Mouse (Mus musculus): Measurements from ENCODE around the gene Sec24a. TPM values are rescaled to one million over a fixed set of nuclear protein-coding genes. Genes with fewer than 3 reads are reported as not detected.

Sec24a gene
- total RNA-seq (2023) = 10 to 100 TPM; 15.1 to 15.6 TPM

DNA sequence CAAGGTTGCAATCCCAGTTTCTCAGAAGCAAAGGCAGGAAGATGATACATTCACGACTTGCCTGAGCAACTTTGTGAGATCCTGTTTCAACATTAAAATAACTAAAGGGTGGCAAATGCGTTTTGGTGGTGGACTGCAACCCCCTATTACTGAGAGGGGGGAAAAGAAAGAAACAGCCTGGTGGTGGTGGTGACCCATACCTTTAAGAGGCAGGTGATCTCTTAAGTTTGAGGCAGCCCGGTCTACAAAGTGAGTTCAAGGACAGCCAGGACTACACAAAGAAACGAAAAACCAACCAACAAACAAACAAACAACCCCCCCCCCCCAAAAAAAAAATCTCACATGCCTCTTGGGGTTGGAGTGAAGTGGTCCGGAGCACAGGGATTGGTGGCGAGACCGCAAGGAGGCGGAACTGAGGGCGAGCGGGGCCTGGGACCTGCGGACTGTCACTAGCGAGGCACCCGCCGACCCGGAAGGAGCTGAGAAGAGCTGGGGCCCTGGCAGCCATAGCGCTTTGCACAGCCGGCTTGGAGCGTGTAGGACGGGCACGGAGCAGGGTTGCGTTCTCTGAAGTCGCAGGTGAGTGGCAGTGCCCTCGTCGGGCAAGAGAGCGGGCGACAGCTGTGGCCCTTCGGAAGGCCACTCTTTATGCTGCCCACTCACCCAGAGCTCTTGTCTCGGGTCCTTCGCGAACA is at the start of gene Sec24a, which contains the start of gene Sar1b:
Sec24a (minus strand) TSS at position 422 of the 695 bp plus-strand sequence.
Sar1b (plus strand) TSS at position 475 of the 695 bp plus-strand sequence.

DNA sequence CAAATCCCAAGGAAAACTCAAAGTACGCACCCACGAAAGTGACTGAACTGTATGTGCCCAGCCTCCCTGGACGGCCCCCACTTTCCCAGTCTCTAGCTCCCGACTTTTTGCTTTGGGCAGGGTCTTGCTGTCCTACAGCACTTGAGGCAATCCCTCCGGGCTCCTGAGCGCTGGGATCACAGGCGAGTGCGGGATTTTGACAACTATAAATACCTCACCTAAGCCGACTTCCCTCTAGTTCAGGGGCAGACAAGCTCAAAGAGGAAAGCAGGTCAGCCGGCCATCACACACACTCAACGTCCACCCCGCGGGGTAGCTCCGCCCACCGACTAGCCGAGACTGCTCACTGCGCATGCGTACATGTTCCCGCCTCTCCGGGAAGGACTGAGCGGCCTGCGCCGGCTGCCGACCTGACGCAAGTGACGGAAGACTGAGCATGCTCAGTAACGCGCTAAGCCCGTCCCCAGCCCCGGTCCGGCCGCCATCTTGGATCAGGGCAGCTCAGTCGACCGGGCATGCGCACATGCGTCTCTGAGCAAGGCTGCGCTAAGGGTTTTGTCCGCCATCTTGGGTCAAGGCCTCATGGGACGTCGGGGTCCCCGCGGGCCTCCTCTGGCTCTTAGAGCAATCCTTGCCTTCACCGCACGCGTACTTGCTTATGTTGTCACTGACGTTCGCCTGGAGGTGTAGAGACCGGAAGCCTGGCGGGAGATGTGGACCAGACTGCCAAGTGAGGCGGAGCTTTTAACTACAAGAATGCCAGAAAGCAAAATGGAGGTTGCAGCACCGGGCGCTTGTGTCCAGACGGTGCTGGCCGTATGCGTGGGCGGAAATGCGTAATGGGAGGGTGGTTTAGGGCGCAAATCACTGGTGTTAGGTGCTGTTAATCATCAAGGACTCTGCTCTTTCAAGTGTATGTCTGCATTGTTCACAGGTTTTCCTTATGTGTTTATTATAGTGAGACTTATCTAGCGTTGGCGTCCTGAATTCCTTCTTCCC is 74.8 kb downstream of the Sec24a start, which contains the start of gene 0610009B22Rik:
0610009B22Rik (minus strand) TSS at position 545 of the 999 bp plus-strand sequence.

DNA sequence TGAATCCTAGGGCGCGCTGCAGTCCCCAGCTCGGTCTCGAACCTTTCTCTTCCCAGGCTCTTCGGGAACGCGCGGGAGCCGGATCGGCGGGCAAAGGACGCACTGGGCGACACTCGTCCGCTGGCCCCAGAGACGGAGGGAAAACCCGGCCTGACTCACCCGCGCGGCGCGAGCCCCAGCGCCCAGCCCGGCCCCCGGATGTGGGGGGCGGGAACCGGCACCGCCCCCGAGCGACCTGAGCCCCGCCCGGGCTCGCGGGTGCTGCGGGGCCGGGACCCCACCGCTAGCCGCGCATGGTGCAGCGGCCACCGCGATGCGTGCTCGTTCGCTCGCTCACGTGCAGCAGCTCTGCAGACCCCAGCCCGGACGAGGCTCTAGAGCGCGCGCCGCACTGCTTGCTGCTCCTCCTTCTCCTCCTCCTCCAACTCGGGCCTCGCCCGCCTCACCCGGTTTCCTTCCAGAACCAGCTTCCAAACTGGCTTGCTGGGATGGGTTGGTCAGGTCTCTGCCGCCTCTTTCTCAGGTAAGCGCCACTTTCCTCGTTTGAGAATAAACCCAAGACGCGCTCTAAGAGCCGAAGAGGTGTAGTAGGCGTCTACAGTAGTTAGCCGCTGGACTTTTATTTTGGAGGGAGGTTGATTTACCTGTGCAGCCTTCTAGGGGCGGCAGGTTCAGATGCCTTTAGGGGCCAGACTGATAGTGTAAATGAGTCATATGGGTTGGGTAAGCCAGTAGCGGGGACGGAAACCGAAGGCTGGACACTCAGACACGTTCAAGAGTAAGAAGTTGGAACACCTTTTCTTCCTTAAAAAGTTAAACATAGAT is 112.5 kb downstream of the Sec24a start, which contains the start of the genes N4bp3 and D930048N14Rik:
N4bp3 (minus strand) TSS at position 152 of the 825 bp plus-strand sequence.
D930048N14Rik (plus strand) TSS at position 264 of the 825 bp plus-strand sequence.

Other genes starting within 250 kb of the Sec24a start
- gene Phykpl, start 178.9 kb downstream of the Sec24a start, total RNA-seq (2023) = 1 to 10 TPM; 6.4 to 8.1 TPM
- 100 to 1,000 TPM; 173 to 210 TPM for gene Hnrnpab, start 156.8 kb downstream of the Sec24a start, total RNA-seq (2023)
- 10 to 100 TPM; 34.3 to 35.7 TPM for gene Nhp2, start 143.9 kb downstream of the Sec24a start, total RNA-seq (2023)
- 10 to 100 TPM; 52.0 to 60.1 TPM for gene Rmnd5b, start 127.7 kb downstream of the Sec24a start, total RNA-seq (2023)
- gene N4bp3, start 112.8 kb downstream of the Sec24a start, total RNA-seq (2023) = 1 to 10 TPM; 2.4 to 4.9 TPM
- gene D930048N14Rik, start 112.7 kb downstream of the Sec24a start, total RNA-seq (2023) = under 1 TPM; 0.15 to 0.26 TPM
- 1 to 10 TPM; 7.0 to 9.3 TPM for gene 0610009B22Rik, start 74.8 kb downstream of the Sec24a start, total RNA-seq (2023)
- 10 to 100 TPM; 23.9 to 26.9 TPM for gene Sar1b, start 53 bp upstream of the Sec24a start, total RNA-seq (2023)
- gene Jade2, start 94.0 kb upstream of the Sec24a start, total RNA-seq (2023) = 1 to 10 TPM; 7.8 to 8.9 TPM
- 10 to 100 TPM; 32.5 to 33.1 TPM for gene Cdkn2aipnl, start 204.0 kb upstream of the Sec24a start, total RNA-seq (2023)
- 100 to 1,000 TPM; 122 to 139 TPM for gene Ube2b, start 237.1 kb upstream of the Sec24a start, total RNA-seq (2023)
- 1 to 10 TPM; 2.7 to 2.8 TPM for gene Cdkl3, start 240.6 kb upstream of the Sec24a start, total RNA-seq (2023)

Measured in neutrophil, adult 83 days (primary cell).